Mouse (Mus musculus) MEL (cell line): ENCODE results near the gene Zfp449. TPM values are rescaled to one million over a fixed set of nuclear protein-coding genes. Genes with fewer than 3 reads are reported as not detected.
"Not testable (repeated sequence)": the region's sequence is repeated elsewhere in the genome, so short reads cannot be mapped to it uniquely, and the experiment has no call there.

Source experiments
- DNase-seq: peaks from one replicate; pipeline ENCODE4 v3.0.0; 2011; ENCODE audit warnings: low read depth, low spot score
- H3K27ac ChIP-seq: 2 replicates; pipeline ENCODE4 v1.5.1; 2012; ENCODE audit warnings: low read depth, mild to moderate bottlenecking, control low read depth, low read length, moderate library complexity; ENCODE audit not compliant: control insufficient read depth
- H3K27me3 ChIP-seq, 2 experiments: fragments of 150-350 bp in 1 of 2; sonication (generic) in 1 of 2; 2 replicates each; pipeline ENCODE4 v1.6.1; 2012; ENCODE audit warnings: low read length in 2 of 2, mild to moderate bottlenecking in 2 of 2, improper control_type of control experiment in 1 of 2, moderate library complexity in 1 of 2; ENCODE audit not compliant: insufficient read depth in 2 of 2, control insufficient read depth in 1 of 2
- H3K36me3 ChIP-seq, 2 experiments: 2 replicates each; pipeline ENCODE4 v1.6.1; 2012 to 2014; ENCODE audit warnings: low read length in 2 of 2, improper control_type of control experiment in 1 of 2, inconsistent platforms in 1 of 2, mild to moderate bottlenecking in 1 of 2; ENCODE audit not compliant: insufficient read depth in 2 of 2, control insufficient read depth in 1 of 2
- H3K4me1 ChIP-seq, 2 experiments: fragments of 150-350 bp in 1 of 2; sonication (generic) in 1 of 2; 2 replicates each; pipeline ENCODE4 v1.6.1; 2012; ENCODE audit warnings: low read length in 2 of 2, improper control_type of control experiment in 1 of 2, mild to moderate bottlenecking in 1 of 2; ENCODE audit not compliant: insufficient read depth in 2 of 2, control insufficient read depth in 1 of 2
- H3K4me3 ChIP-seq, 2 experiments: fragments of 150-350 bp in 1 of 2; sonication (generic) in 1 of 2; 2 replicates each; pipeline ENCODE4 v1.5.1; 2012; ENCODE audit warnings: low read depth in 2 of 2, low read length in 2 of 2, mild to moderate bottlenecking in 2 of 2, moderate library complexity in 2 of 2, control low read depth in 1 of 2, improper control_type of control experiment in 1 of 2; ENCODE audit not compliant: control insufficient read depth in 1 of 2, insufficient read depth in 1 of 2
- H3K79me2 ChIP-seq: 2 replicates; pipeline ENCODE4 v1.6.1; 2012; ENCODE audit warnings: mild to moderate bottlenecking, low read length, moderate library complexity; ENCODE audit not compliant: control insufficient read depth, poor library complexity, insufficient read depth
- H3K9ac ChIP-seq: 2 replicates; pipeline ENCODE4 v1.6.1; 2012; ENCODE audit warnings: low read depth, mild to moderate bottlenecking, control low read depth, low read length, moderate library complexity; ENCODE audit not compliant: control insufficient read depth, poor library complexity, severe bottlenecking
- H3K9me3 ChIP-seq: fragments of 150-350 bp; sonication (generic); replicated peaks from 2 replicates; pipeline ENCODE4 v1.6.1; 2012; ENCODE audit warnings: mild to moderate bottlenecking, low read length, improper control_type of control experiment, moderate library complexity; ENCODE audit not compliant: insufficient read depth
- BHLHE40 ChIP-seq: IDR thresholded peaks from 2 replicates; pipeline ENCODE4 v1.6.1; 2012; ENCODE audit warnings: low read depth, mild to moderate bottlenecking, inconsistent platforms, low read length, improper control_type of control experiment, borderline replicate concordance
- CHD1 ChIP-seq: IDR thresholded peaks from 2 replicates; pipeline ENCODE4 v1.6.1; 2012; ENCODE audit warnings: low read depth, mild to moderate bottlenecking, inconsistent platforms, low read length, improper control_type of control experiment
- ETS1 ChIP-seq: IDR thresholded peaks from 2 replicates; pipeline ENCODE4 v1.6.1; 2012; ENCODE audit warnings: low read depth, mild to moderate bottlenecking, inconsistent platforms, low read length, improper control_type of control experiment, moderate library complexity
- GABPA ChIP-seq: IDR thresholded peaks from 2 replicates; pipeline ENCODE4 v1.6.1; 2012; ENCODE audit warnings: low read depth, mild to moderate bottlenecking, inconsistent platforms, low read length, improper control_type of control experiment, moderate library complexity
- HCFC1 ChIP-seq: IDR thresholded peaks from 2 replicates; pipeline ENCODE4 v1.6.1; 2012; ENCODE audit warnings: low read depth, mild to moderate bottlenecking, inconsistent platforms, low read length, improper control_type of control experiment, moderate library complexity
- JUND ChIP-seq: IDR thresholded peaks from 2 replicates; pipeline ENCODE4 v1.6.1; 2011; ENCODE audit warnings: low read depth, mild to moderate bottlenecking, improper control_type of control experiment, low read length
- MAFK ChIP-seq: IDR thresholded peaks from 2 replicates; pipeline ENCODE4 v1.6.1; 2011; ENCODE audit warnings: low read depth, mild to moderate bottlenecking, low read length, improper control_type of control experiment, borderline replicate concordance
- MAX ChIP-seq: IDR thresholded peaks from 2 replicates; pipeline ENCODE4 v1.6.1; 2011; ENCODE audit warnings: low read length, improper control_type of control experiment
- MAZ ChIP-seq: IDR thresholded peaks from 2 replicates; pipeline ENCODE4 v1.6.1; 2012; ENCODE audit warnings: low read depth, mild to moderate bottlenecking, inconsistent platforms, low read length, improper control_type of control experiment
- MEF2A ChIP-seq: IDR thresholded peaks from 2 replicates; pipeline ENCODE4 v1.6.1; 2014; ENCODE audit warnings: low read depth, mild to moderate bottlenecking, inconsistent platforms, low read length, improper control_type of control experiment; ENCODE audit not compliant: poor library complexity, insufficient replicate concordance, severe bottlenecking; ENCODE audit errors: extremely low read depth
- MXI1 ChIP-seq: IDR thresholded peaks from 2 replicates; pipeline ENCODE4 v1.6.1; 2011; ENCODE audit warnings: mild to moderate bottlenecking, low read depth, low read length, improper control_type of control experiment
- MYC ChIP-seq: IDR thresholded peaks from 2 replicates; pipeline ENCODE4 v1.6.1; 2011; ENCODE audit warnings: low read depth, mild to moderate bottlenecking, low read length, improper control_type of control experiment, moderate library complexity
- NELFE ChIP-seq: IDR thresholded peaks from 2 replicates; pipeline ENCODE4 v1.6.1; 2011; ENCODE audit warnings: low read depth, low read length, improper control_type of control experiment
- POLR2AphosphoS5 ChIP-seq: IDR thresholded peaks from 2 replicates; pipeline ENCODE4 v1.6.1; 2012; ENCODE audit warnings: low read depth, borderline replicate concordance, mild to moderate bottlenecking, inconsistent platforms, low read length, moderate library complexity, mixed read lengths
- RCOR1 ChIP-seq: IDR thresholded peaks from 2 replicates; pipeline ENCODE4 v1.6.1; 2012; ENCODE audit warnings: low read depth, mild to moderate bottlenecking, inconsistent platforms, low read length, improper control_type of control experiment
- SIN3A ChIP-seq: IDR thresholded peaks from 2 replicates; pipeline ENCODE4 v1.6.1; 2012; ENCODE audit warnings: low read length, improper control_type of control experiment, inconsistent platforms
- TAL1 ChIP-seq: IDR thresholded peaks from 2 replicates; pipeline ENCODE4 v1.6.1; 2012; ENCODE audit warnings: mild to moderate bottlenecking, inconsistent platforms, low read length, moderate library complexity, mixed read lengths
- TBP ChIP-seq: IDR thresholded peaks from 2 replicates; pipeline ENCODE4 v1.8.0; 2011; ENCODE audit warnings: low read depth, low read length, improper control_type of control experiment
- TCF12 ChIP-seq: IDR thresholded peaks from 2 replicates; pipeline ENCODE4 v1.6.1; 2014; ENCODE audit warnings: low read depth, mild to moderate bottlenecking, inconsistent platforms, low read length, improper control_type of control experiment, moderate library complexity
- USF1 ChIP-seq: IDR thresholded peaks from 2 replicates; pipeline ENCODE4 v1.6.1; 2014; ENCODE audit warnings: low read depth, mild to moderate bottlenecking, inconsistent platforms, low read length, improper control_type of control experiment, moderate library complexity
- ZKSCAN1 ChIP-seq: IDR thresholded peaks from 2 replicates; pipeline ENCODE4 v1.6.1; 2012; ENCODE audit warnings: low read depth, mild to moderate bottlenecking, inconsistent platforms, low read length, improper control_type of control experiment, moderate library complexity
- ZMIZ1 ChIP-seq: IDR thresholded peaks from 2 replicates; pipeline ENCODE4 v1.6.1; 2012; ENCODE audit warnings: low read depth, mild to moderate bottlenecking, inconsistent platforms, low read length, improper control_type of control experiment, moderate library complexity
- ZNF384 ChIP-seq: IDR thresholded peaks from 2 replicates; pipeline ENCODE4 v1.6.1; 2012; ENCODE audit warnings: low read depth, mild to moderate bottlenecking, inconsistent platforms, low read length, improper control_type of control experiment
- polyA plus RNA-seq, 2 experiments: library from polyadenylated mRNA; stranded (reverse) in 1 of 2; unstranded in 1 of 2; fragments of >175 nt in 1 of 2; fragments of >200 nt in 1 of 2; gene quantifications; 2 replicates each; pipeline versions ENCODE4 v1.2.1 to v1.2.4; 2012; ENCODE audit warnings: low replicate concordance in 2 of 2, low read depth in 1 of 2; ENCODE audit not compliant: insufficient read length in 2 of 2, insufficient read depth in 1 of 2, missing spikeins in 1 of 2
- total RNA-seq: library from RNA; depleted of rRNA; stranded (reverse); fragments of 300-350 nt; gene quantifications from 2 replicates; pipeline ENCODE4 v1.2.3, GENCODE M21; 2012

Gene Zfp449
- total and polyA plus RNA-seq, 3 experiments: 1.5 TPM; not detected in 1

GRCm38 (mm10) chrX:56346932-56347253 is 693 bp downstream of the Zfp449 start:
- Histone ChIP-seq H3K79me2 (no peaks in the 10 kb centered on the region), H3K4me1 (peaks cover 0 to 4% of the 10 kb centered on the region in 2 experiments; a peak in 1 of 4 replicates), H3K27ac (no peak overlapping the region), H3K27me3 (no peaks in the 10 kb centered on the region), H3K9me3 (no peaks in the 10 kb centered on the region), H3K36me3 (no peaks in the 10 kb centered on the region; a peak in 1 of 4 replicates), H3K4me3 (peak overlapping the region; percentile 84 to 89), H3K9ac (peak overlapping the region; percentile 87)
- TF ChIP-seq JUND: no peak
- no peak for TF ChIP-seq ZNF384
- no peak for TF ChIP-seq NELFE
- no peak for TF ChIP-seq TCF12
- no peak for TF ChIP-seq GABPA
- TF ChIP-seq MAX: no peak
- no peak for TF ChIP-seq ETS1
- no peak for TF ChIP-seq MYC
- no peak for TF ChIP-seq RCOR1
- no peak for TF ChIP-seq ZKSCAN1
- TF ChIP-seq MAFK: no peak
- no peak for TF ChIP-seq ZMIZ1
- DNase-seq: peak; percentile 34

DNA sequence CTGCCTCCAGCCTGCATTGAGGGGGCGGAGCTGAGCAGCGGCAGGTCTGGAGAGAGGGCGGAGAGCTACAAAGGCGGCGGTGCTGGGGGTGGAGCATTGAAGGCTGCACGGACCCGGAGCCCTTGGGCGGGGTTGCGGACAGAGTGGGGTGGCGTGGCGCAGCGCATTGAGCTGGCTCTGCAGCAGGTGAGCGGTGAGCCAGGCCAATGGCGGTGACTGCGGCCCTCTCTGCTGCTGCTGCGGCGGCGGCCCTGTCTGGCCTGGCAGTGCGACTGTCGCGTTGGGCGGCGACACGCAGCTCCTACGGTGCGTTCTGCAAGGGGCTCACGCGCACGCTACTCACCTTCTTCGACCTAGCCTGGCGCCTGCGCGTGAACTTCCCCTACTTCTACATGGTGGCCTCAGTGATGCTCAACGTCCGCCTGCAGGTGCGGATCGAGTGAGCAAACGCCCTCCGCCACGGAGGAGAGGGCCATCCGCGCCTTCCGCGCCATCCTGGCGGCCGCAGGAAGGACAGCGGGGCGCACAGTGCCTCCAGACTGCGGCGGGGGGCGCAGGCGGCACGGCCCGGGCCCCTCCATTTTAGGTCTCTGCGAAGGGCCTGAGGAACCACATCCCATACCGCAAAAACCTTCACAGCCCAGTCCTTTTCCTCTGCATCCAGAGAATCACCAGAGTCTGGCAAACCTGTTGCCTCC is 28.4 kb downstream of the Zfp449 start, which contains the start of gene Smim10l2a:
TSS of gene Smim10l2a (plus strand) at position 156 of the 698 bp plus-strand sequence.
- not testable (repeated sequence) for DNase-seq, H3K27ac ChIP-seq, H3K9me3 ChIP-seq, H3K27me3 ChIP-seq, H3K4me3 ChIP-seq, H3K36me3 ChIP-seq, H3K79me2 ChIP-seq, H3K9ac ChIP-seq, H3K4me1 ChIP-seq

- H3K36me3 ChIP-seq: no peaks in the 10 kb centered on the region
- H3K4me1 ChIP-seq: no peaks in the 10 kb centered on the region
- H3K27ac ChIP-seq: no peak overlapping the region
- H3K9me3 ChIP-seq: no peaks in the 10 kb centered on the region
- no peak overlapping the region for H3K9ac ChIP-seq
- DNase-seq: no peak
- no peaks in the 10 kb centered on the region for H3K79me2 ChIP-seq
- no peaks in the 10 kb centered on the region for H3K27me3 ChIP-seq
- no peak for TF ChIP-seq ZKSCAN1
- TF ChIP-seq BHLHE40: no peak
- no peak for TF ChIP-seq MYC
- TF ChIP-seq HCFC1: no peak
- no peak for TF ChIP-seq ZMIZ1
- no peak for TF ChIP-seq TCF12
- no peak for TF ChIP-seq NELFE
- no peak for TF ChIP-seq TAL1
- TF ChIP-seq MAFK: no peak
- TF ChIP-seq MXI1: no peak
- no peak for TF ChIP-seq CHD1
- TF ChIP-seq RCOR1: no peak
- no peak for TF ChIP-seq SIN3A
- TF ChIP-seq POLR2AphosphoS5: no peak
- TF ChIP-seq MAZ: no peak
- no peak for TF ChIP-seq JUND
- TF ChIP-seq USF1: no peak
- no peak for TF ChIP-seq TBP
- no peak for TF ChIP-seq MEF2A
- H3K4me3 ChIP-seq: no peak overlapping the region
Measured at GRCm38 (mm10) chrX:56380852-56381251, 34.7 kb downstream of the Zfp449 start.
